ENCODE assay signal across 1 mouse cellular context in the genomic region with DNA sequence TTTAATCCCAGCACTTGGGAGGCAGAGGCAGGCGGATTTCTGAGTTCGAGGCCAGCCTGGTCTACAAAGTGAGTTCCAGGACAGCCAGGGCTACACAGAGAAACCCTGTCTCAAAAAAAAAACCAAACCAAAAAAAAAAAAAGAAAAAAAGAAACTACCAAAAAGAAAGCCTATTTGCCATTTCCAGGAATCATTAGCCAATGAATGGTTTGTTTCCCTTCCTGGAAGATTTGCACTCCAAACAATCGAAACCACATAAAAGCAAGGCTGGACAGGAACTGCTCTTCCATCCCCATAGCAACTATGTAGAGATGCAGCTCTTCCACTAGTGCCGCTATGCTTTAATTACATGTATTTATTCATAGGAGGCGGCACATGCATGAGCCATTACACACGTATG.
TF ChIP-seq lines count a peak whose summit lies in the region.

No protein-coding gene starts in this region.

TF ChIP-seq in MEL, 35 proteins besides CTCF, POLR2A, EP300 and RAD21:
- peak; percentile 66 for TF ChIP-seq ZNF384 (IDR thresholded peaks at IDR 0.05; ENCODE audit: low read depth, low read length)
